Mouse (Mus musculus) hindbrain, postnatal 0 days (tissue): ENCODE data around the gene Cap2. TPM values are rescaled to one million over a fixed set of nuclear protein-coding genes. Genes with fewer than 3 reads are reported as not detected.
A peak's percentile ranks its signal among the peaks of the same experiment; 100 is the strongest.

Experiments used
- ATAC-seq: fragments of 200-750 bp; cut with Nextera tagmentation; 2 replicates; pipeline ENCODE4 v1.8.0; 2017; ENCODE audit warnings: mild to moderate bottlenecking, moderate TSS enrichment, moderate library complexity
- DNase-seq: peaks from one replicate; pipeline ENCODE4 v3.0.0-alpha.2; 2015; ENCODE audit warnings: low spot score
- H3K27ac ChIP-seq: fragments of 300-500 bp; sonication (generic); 2 replicates; pipeline ENCODE4 v1.5.1; 2014; ENCODE audit warnings: mild to moderate bottlenecking
- H3K27me3 ChIP-seq: fragments of 300-500 bp; sonication (generic); 2 replicates; pipeline ENCODE4 v1.6.1; 2014; ENCODE audit warnings: low read length, mixed read lengths; ENCODE audit not compliant: insufficient read depth
- H3K36me3 ChIP-seq: fragments of 300-500 bp; sonication (generic); 2 replicates; pipeline ENCODE4 v1.6.1; 2014; ENCODE audit warnings: low read length, mixed read lengths; ENCODE audit not compliant: insufficient read depth
- H3K4me1 ChIP-seq: fragments of 300-500 bp; sonication (generic); 2 replicates; pipeline ENCODE4 v1.6.1; 2014; ENCODE audit warnings: antibody characterized with exemption, low read length, mixed read lengths; ENCODE audit not compliant: insufficient read depth
- H3K4me2 ChIP-seq: fragments of 300-500 bp; sonication (generic); 2 replicates; pipeline ENCODE4 v1.6.1; 2014; ENCODE audit warnings: low read depth, mild to moderate bottlenecking, low read length, moderate library complexity, mixed read lengths
- H3K4me3 ChIP-seq: fragments of 300-500 bp; sonication (generic); 2 replicates; pipeline ENCODE4 v1.5.1; 2014; ENCODE audit warnings: low read length
- H3K9ac ChIP-seq: fragments of 300-500 bp; sonication (generic); replicated peaks from 2 replicates; pipeline ENCODE4 v1.6.1; 2014; ENCODE audit warnings: mild to moderate bottlenecking, low read length, moderate library complexity, mixed read lengths
- H3K9me3 ChIP-seq: fragments of 300-500 bp; sonication (generic); 2 replicates; pipeline ENCODE4 v1.6.1; 2016; ENCODE audit warnings: low read length, mixed read lengths
- CTCF ChIP-seq: IDR thresholded peaks from 2 replicates; pipeline ENCODE4 v1.5.1; 2016; ENCODE audit warnings: antibody characterized with exemption, control low read depth, low read depth
- WGBS: fragments of 180-500 bp; shearing (Covaris S2); extraction: QIAGEN DNeasy Blood & Tissue Kit; methylation state at CpG from one replicate; pipeline ENCODE4 v1.1.7; 2014; 5-methylcytosine and 5-hydroxymethylcytosine counted together
- polyA plus RNA-seq: library from polyadenylated mRNA; unstranded; fragments of >200 nt; fragmentation: Nextera tagmentation; extraction: Ambion mirVana; gene quantifications from 2 replicates; pipeline ENCODE4 v1.2.1, GENCODE M21; 2015
- total RNA-seq: library from RNA; depleted of rRNA; stranded (reverse); fragments of >200 nt; gene quantifications from 2 replicates; pipeline ENCODE4 v1.2.3, GENCODE M21; 2014

Cap2 gene
- total and polyA plus RNA-seq, 2 experiments from 2014 or later = 9.3 to 16.6 TPM

DNA sequence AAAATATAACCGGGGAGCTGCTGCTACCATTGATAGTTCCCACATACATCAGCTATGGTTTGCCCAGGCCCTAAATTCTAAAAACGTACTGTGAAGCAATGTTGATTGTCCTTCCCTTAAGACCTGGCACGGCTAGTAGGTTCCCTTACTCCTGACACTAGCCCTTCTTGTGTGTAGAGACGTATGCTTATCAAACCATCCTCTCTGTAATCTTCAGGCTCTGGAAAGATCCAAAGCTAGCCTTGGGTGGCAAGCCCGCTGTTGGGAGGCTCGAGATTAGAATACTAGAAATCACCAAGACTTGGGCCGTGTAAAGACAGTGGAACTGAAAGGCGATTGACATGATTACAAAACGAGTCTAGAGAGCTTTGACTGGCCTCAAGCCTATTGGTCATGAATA is 168.9 kb downstream of the Cap2 start:
- peaks cover 11% of the 10 kb centered on the region; the same call in 1 of the 2 replicates for H3K36me3 ChIP-seq
- H3K27me3 ChIP-seq = no peaks in the 10 kb centered on the region
- TF ChIP-seq CTCF = no peak
- WGBS = 58% methylated on average over 9 of the region's 9 CpGs
- DNase-seq (no peak), ATAC-seq (no peak)
- H3K4me3 ChIP-seq = peak overlapping the region; percentile 63
- H3K27ac ChIP-seq = no peak overlapping the region
- H3K9ac ChIP-seq = peak overlapping the region; percentile 82; the same call in 1 of the 2 replicates
- peak overlapping the region; percentile 72 for H3K4me2 ChIP-seq
- H3K9me3 ChIP-seq = no peaks in the 10 kb centered on the region
- peaks cover 8% of the 10 kb centered on the region; the same call in 1 of the 2 replicates for H3K4me1 ChIP-seq

DNA sequence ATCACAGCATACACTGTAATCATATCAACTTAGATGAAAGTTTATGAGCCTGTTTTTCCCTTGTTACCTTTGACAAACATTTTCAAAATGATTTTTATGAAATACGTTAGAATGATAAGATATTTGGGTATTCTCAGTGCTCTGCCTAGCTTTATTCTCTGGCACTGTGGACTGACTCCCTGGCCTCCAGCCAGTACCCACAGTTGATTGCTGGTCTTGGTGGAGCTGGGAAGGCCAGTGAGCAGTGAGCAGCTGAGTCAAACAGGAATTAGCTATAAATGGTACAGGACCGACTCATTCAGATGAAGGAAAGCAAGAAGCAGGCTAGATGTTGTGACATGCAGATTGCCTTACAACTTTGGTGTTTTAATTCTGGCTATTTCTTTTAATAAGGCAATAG is 173.0 kb downstream of the Cap2 start:
- ATAC-seq = no peak
- Histone ChIP-seq H3K9me3 (no peaks in the 10 kb centered on the region), H3K4me1 (peaks cover 8% of the 10 kb centered on the region; the same call in 1 of the 2 replicates), H3K36me3 (peaks cover 21% of the 10 kb centered on the region), H3K27me3 (no peaks in the 10 kb centered on the region), H3K9ac (no peak overlapping the region), H3K27ac (no peak overlapping the region), H3K4me2 (no peak overlapping the region), H3K4me3 (no peak overlapping the region)
- 78% methylated on average over 2 of the region's 2 CpGs for WGBS
- no peak for DNase-seq
- TF ChIP-seq CTCF = no peak

DNA sequence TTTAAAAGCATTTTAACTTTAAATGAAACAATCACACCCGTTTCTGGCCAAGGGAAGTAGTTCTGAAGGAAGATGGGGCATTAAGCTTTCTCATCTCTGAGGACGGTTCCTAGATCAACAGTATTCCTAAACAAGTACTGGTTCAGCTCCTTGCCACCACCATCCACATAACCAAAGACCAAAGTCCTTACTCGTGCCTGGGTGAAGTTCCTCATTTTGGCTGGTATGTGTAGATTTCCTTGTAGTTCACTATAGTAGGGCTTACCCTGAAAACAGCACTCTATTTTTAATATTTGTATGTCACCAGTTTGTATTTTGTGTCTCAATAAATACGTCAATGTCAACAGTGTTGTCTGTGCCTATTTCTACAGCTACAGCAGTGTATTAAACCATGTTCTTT is 176.1 kb downstream of the Cap2 start:
- DNase-seq (no peak), ATAC-seq (no peak)
- WGBS = 89% methylated on average over 4 of the region's 4 CpGs
- H3K4me1 ChIP-seq = no peaks in the 10 kb centered on the region
- no peak overlapping the region for H3K27ac ChIP-seq
- H3K27me3 ChIP-seq = no peaks in the 10 kb centered on the region
- H3K4me2 ChIP-seq = no peak overlapping the region
- no peaks in the 10 kb centered on the region for H3K9me3 ChIP-seq
- H3K4me3 ChIP-seq = no peak overlapping the region
- no peak for TF ChIP-seq CTCF
- no peak overlapping the region for H3K9ac ChIP-seq
- peaks cover 33% of the 10 kb centered on the region for H3K36me3 ChIP-seq

DNA sequence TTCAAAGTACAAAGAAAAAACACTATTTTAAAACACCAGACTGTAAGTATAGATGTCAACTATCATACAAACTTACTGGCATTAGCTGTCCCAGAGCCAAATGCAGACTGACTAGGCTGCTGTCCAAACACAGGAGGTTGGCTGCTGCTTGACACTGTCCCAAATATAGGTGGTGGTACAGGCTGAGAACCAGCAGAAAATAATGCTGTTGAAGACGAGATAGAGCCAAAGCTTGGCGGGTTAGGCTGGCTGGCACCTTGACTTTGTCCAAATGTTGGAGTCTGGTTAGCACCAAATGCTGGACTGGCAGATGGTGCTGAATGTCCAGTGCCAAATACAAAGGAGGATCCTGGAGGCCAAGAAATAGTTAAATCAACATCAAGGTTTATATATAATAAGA is 181.3 kb downstream of the Cap2 start:
- 53% methylated on average over 2 of the region's 2 CpGs for WGBS
- Histone ChIP-seq H3K27ac (no peak overlapping the region), H3K27me3 (no peaks in the 10 kb centered on the region), H3K4me1 (no peaks in the 10 kb centered on the region), H3K9me3 (no peaks in the 10 kb centered on the region), H3K4me3 (no peak overlapping the region), H3K4me2 (no peak overlapping the region), H3K36me3 (peaks cover 26% of the 10 kb centered on the region), H3K9ac (no peak overlapping the region)
- DNase-seq (no peak), ATAC-seq (no peak)
- TF ChIP-seq CTCF = no peak

DNA sequence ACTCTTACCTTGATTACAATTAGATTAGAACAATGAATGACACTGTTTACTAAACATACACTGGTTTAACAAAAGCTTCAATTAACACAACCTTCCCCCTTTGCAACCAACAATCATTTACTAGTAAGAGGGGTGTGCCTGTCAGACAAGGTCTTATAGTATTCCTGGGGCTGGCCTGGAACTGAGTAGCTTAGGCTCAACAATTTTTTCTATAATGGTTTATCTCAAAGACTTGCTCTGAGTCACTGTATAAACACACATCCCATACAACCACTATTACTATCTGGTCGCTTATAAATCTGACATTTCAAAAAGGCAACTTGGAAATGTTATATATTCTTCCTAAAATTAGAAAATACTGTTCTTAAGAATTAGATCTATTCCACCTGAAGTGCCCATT is 181.7 kb downstream of the Cap2 start:
- H3K27me3 ChIP-seq = no peaks in the 10 kb centered on the region
- H3K4me1 ChIP-seq = no peaks in the 10 kb centered on the region
- WGBS = 95% methylated on average over 1 of the region's 1 CpGs
- no peak overlapping the region for H3K27ac ChIP-seq
- ATAC-seq (no peak), DNase-seq (no peak)
- no peak overlapping the region for H3K4me2 ChIP-seq
- H3K9ac ChIP-seq = no peak overlapping the region
- H3K4me3 ChIP-seq = no peak overlapping the region
- no peaks in the 10 kb centered on the region for H3K9me3 ChIP-seq
- no peak for TF ChIP-seq CTCF
- H3K36me3 ChIP-seq = peaks cover 22% of the 10 kb centered on the region; the same call in 1 of the 2 replicates

DNA sequence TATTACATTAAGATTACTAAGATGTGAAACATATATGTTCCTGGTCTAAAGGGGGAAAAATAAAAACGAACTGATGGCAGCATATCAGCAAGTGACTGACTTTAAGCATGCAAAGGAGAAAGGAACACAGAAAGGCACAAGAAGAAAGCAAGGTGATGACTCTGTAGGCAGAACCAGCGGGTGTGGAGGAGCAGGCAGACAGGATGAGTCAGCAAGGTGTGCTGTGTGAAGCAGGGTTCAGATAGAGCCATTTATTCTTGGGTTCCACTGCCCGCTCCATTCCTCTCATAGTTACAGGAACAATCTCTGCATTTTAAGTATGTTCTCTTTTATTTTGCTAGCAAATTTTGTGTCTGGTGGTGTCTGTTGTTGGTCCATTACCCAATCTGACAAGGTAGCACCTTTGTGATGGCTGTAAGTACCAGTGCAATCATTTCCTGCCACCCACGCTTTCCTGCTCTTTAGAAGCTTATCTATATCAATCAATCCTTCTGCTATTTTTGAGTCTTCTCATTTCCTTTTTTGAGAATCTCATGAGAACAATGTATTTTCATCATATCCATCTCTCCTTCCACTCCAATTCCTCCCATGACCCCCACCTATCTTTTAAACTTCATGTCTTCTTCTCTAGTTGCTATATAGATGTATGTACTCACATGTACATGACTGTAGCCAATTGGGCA is 189.1 kb downstream of the Cap2 start:
- no peaks in the 10 kb centered on the region for H3K4me1 ChIP-seq
- H3K27ac ChIP-seq = no peak overlapping the region
- no peak for DNase-seq
- 91% methylated on average over 4 of the region's 4 CpGs for WGBS
- H3K27me3 ChIP-seq = no peaks in the 10 kb centered on the region
- no peak overlapping the region for H3K4me2 ChIP-seq
- no peak for TF ChIP-seq CTCF
- ATAC-seq = no peak
- no peak overlapping the region for H3K9ac ChIP-seq
- peaks cover 18% of the 10 kb centered on the region; the same call in 1 of the 2 replicates for H3K36me3 ChIP-seq
- no peak overlapping the region for H3K4me3 ChIP-seq
- no peaks in the 10 kb centered on the region for H3K9me3 ChIP-seq

DNA sequence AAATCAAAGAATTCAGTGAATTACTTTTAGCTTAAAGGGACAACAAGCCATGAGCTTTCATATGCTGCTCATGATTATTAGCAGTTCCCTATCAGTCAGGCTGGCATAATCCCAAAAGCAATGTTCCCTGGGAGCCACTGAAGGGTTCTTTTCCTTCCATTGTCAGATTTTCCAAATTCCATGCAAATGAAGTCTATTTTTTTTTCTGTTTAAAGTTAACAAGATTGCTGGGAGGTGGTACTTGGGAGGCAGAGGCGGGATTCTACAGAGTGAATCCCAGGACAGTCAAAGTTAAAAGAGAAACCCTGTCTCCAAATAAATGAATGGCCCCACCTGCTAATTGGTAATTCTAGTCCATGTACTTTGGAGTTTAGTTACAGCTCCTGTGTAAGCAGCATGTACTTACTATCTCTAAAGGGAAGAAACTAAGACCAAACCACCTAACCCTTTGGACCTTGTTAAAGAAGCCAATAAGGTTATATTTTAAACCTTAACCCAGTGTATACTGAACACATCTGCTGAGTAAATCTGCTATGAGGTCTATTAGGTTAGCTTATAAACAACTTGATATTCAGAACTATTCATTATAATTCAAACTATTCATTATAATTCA is 193.8 kb downstream of the Cap2 start:
- no peak overlapping the region for H3K9ac ChIP-seq
- no peak overlapping the region for H3K4me3 ChIP-seq
- H3K36me3 ChIP-seq = peaks cover 19% of the 10 kb centered on the region; the same call in 1 of the 2 replicates
- no peaks in the 10 kb centered on the region for H3K27me3 ChIP-seq
- H3K4me2 ChIP-seq = no peak overlapping the region
- H3K27ac ChIP-seq = no peak overlapping the region
- no peak for DNase-seq
- TF ChIP-seq CTCF = no peak
- WGBS = 61% methylated on average over 1 of the region's 1 CpGs
- H3K9me3 ChIP-seq = no peaks in the 10 kb centered on the region
- no peak for ATAC-seq
- H3K4me1 ChIP-seq = no peaks in the 10 kb centered on the region
